Mouse (Mus musculus) hindbrain, embryonic 11.5 days (tissue): Measurements from ENCODE around the gene Vtcn1. TPM values are rescaled to one million over a fixed set of nuclear protein-coding genes. Genes with fewer than 3 reads are reported as not detected.

Source experiments
- ATAC-seq: fragments of 200-750 bp; cut with Nextera tagmentation; 2 replicates; pipeline ENCODE4 v1.8.0; 2017; ENCODE audit warnings: mild to moderate bottlenecking, moderate TSS enrichment, moderate library complexity; ENCODE audit not compliant: low FRiP score
- DNase-seq: peaks from one replicate; pipeline ENCODE4 v3.0.0-alpha.2; 2015; ENCODE audit warnings: low spot score
- H3K27ac ChIP-seq: fragments of 300-500 bp; sonication (generic); 2 replicates; pipeline ENCODE4 v1.5.1; 2014; ENCODE audit warnings: mild to moderate bottlenecking, low read depth, low read length
- H3K27me3 ChIP-seq: fragments of 300-500 bp; sonication (generic); 2 replicates; pipeline ENCODE4 v1.6.1; 2014; ENCODE audit warnings: mild to moderate bottlenecking, low read length, moderate library complexity, mixed read lengths; ENCODE audit not compliant: control insufficient read depth, insufficient read depth
- H3K36me3 ChIP-seq: fragments of 300-500 bp; sonication (generic); 2 replicates; pipeline ENCODE4 v1.6.1; 2014; ENCODE audit warnings: mild to moderate bottlenecking, low read length, moderate library complexity, mixed read lengths; ENCODE audit not compliant: control insufficient read depth, insufficient read depth
- H3K4me1 ChIP-seq: fragments of 300-500 bp; sonication (generic); replicated peaks from 2 replicates; pipeline ENCODE4 v1.6.1; 2014; ENCODE audit warnings: low read length, mixed read lengths; ENCODE audit not compliant: control insufficient read depth, insufficient read depth
- H3K4me2 ChIP-seq: fragments of 300-500 bp; sonication (generic); replicated peaks from 2 replicates; pipeline ENCODE4 v1.6.1; 2014; ENCODE audit warnings: mild to moderate bottlenecking, low read depth, low read length
- H3K4me3 ChIP-seq: fragments of 300-500 bp; sonication (generic); 2 replicates; pipeline ENCODE4 v1.5.1; 2014; ENCODE audit warnings: low read depth, low read length
- H3K9ac ChIP-seq: fragments of 300-500 bp; sonication (generic); 2 replicates; pipeline ENCODE4 v1.6.1; 2014; ENCODE audit warnings: low read depth, low read length
- H3K9me3 ChIP-seq: fragments of 300-500 bp; sonication (generic); 2 replicates; pipeline ENCODE4 v1.6.1; 2016; ENCODE audit warnings: low read length; ENCODE audit not compliant: control insufficient read depth
- WGBS: fragments of 180-500 bp; shearing (Covaris S2); extraction: QIAGEN DNeasy Blood & Tissue Kit; methylation state at CpG from one replicate; pipeline ENCODE4 v1.1.7; 2014; 5-methylcytosine and 5-hydroxymethylcytosine counted together
- polyA plus RNA-seq: library from polyadenylated mRNA; unstranded; fragments of >200 nt; fragmentation: Nextera tagmentation; extraction: Ambion mirVana; gene quantifications from 2 replicates; pipeline ENCODE4 v1.2.1, GENCODE M21; 2014

Gene Vtcn1
- polyA plus RNA-seq, 1 experiment from 2014 or later, result 0.19 TPM

GRCm38 (mm10) chr3:100821276-100821675, 4.0 kb upstream of the Vtcn1 start:
- ATAC-seq (peak; percentile 72), DNase-seq (peak; percentile 35)
- Histone ChIP-seq H3K4me1 (no peaks in the 10 kb centered on the region), H3K27ac (no peak overlapping the region), H3K27me3 (no peaks in the 10 kb centered on the region), H3K9me3 (no peaks in the 10 kb centered on the region), H3K4me3 (no peak overlapping the region), H3K9ac (no peak overlapping the region), H3K36me3 (no peaks in the 10 kb centered on the region), H3K4me2 (no peak overlapping the region)
- WGBS, result 60% methylated on average over 2 of the region's 2 CpGs

- H3K9ac ChIP-seq, result no peak overlapping the region
- DNase-seq, result no peak
- 84% methylated on average over 3 of the region's 3 CpGs for WGBS
- no peaks in the 10 kb centered on the region for H3K27me3 ChIP-seq
- H3K4me3 ChIP-seq, result no peak overlapping the region
- no peaks in the 10 kb centered on the region for H3K36me3 ChIP-seq
- no peak overlapping the region for H3K27ac ChIP-seq
- no peak for ATAC-seq
- no peak overlapping the region for H3K4me2 ChIP-seq
- H3K9me3 ChIP-seq, result no peaks in the 10 kb centered on the region
- H3K4me1 ChIP-seq, result no peaks in the 10 kb centered on the region
Measured at GRCm38 (mm10) chr3:100843784-100844183, 18.5 kb downstream of the Vtcn1 start.

- no peaks in the 10 kb centered on the region for H3K4me1 ChIP-seq
- no peak for ATAC-seq
Measured at GRCm38 (mm10) chr3:100844366-100844765, 19.1 kb downstream of the Vtcn1 start.

GRCm38 (mm10) chr3:100848348-100848747, 23.1 kb downstream of the Vtcn1 start:
- no peak overlapping the region for H3K9ac ChIP-seq
- H3K27ac ChIP-seq, result no peak overlapping the region
- H3K9me3 ChIP-seq, result no peaks in the 10 kb centered on the region
- ATAC-seq (no peak), DNase-seq (no peak)
- WGBS, result 87% methylated on average over 7 of the region's 7 CpGs
- no peak overlapping the region for H3K4me2 ChIP-seq
- no peaks in the 10 kb centered on the region for H3K27me3 ChIP-seq
- no peaks in the 10 kb centered on the region for H3K36me3 ChIP-seq
- H3K4me1 ChIP-seq, result no peaks in the 10 kb centered on the region
- no peak overlapping the region for H3K4me3 ChIP-seq

More at GRCm38 (mm10) chr3:100844366-100844765, 19.1 kb downstream of the Vtcn1 start:
- Histone ChIP-seq H3K9ac (no peak overlapping the region), H3K27ac (no peak overlapping the region), H3K27me3 (no peaks in the 10 kb centered on the region), H3K9me3 (no peaks in the 10 kb centered on the region), H3K4me2 (no peak overlapping the region), H3K36me3 (no peaks in the 10 kb centered on the region), H3K4me3 (no peak overlapping the region)
- 75% methylated on average over 5 of the region's 5 CpGs for WGBS
- no peak for DNase-seq

GRCm38 (mm10) chr3:100850468-100850867, 25.2 kb downstream of the Vtcn1 start:
- H3K4me1 ChIP-seq, result no peaks in the 10 kb centered on the region
- no peak overlapping the region for H3K9ac ChIP-seq
- no peak overlapping the region for H3K4me3 ChIP-seq
- ATAC-seq (no peak), DNase-seq (no peak)
- no peaks in the 10 kb centered on the region for H3K9me3 ChIP-seq
- no peak overlapping the region for H3K27ac ChIP-seq
- H3K27me3 ChIP-seq, result no peaks in the 10 kb centered on the region
- no peaks in the 10 kb centered on the region for H3K36me3 ChIP-seq
- WGBS, result 83% methylated on average over 6 of the region's 6 CpGs
- H3K4me2 ChIP-seq, result no peak overlapping the region

GRCm38 (mm10) chr3:100856050-100856815, 31.0 kb downstream of the Vtcn1 start:
- no peak for DNase-seq
- H3K9me3 ChIP-seq, result no peaks in the 10 kb centered on the region
- 51% methylated on average over 9 of the region's 9 CpGs for WGBS

GRCm38 (mm10) chr3:100857139-100857538, 31.9 kb downstream of the Vtcn1 start:
- no peak overlapping the region for H3K27ac ChIP-seq
- DNase-seq (no peak), ATAC-seq (no peak)
- no peaks in the 10 kb centered on the region for H3K4me1 ChIP-seq
- 91% methylated on average over 5 of the region's 5 CpGs for WGBS
- H3K27me3 ChIP-seq, result no peaks in the 10 kb centered on the region
- H3K9ac ChIP-seq, result no peak overlapping the region
- no peak overlapping the region for H3K4me3 ChIP-seq
- no peaks in the 10 kb centered on the region for H3K36me3 ChIP-seq
- H3K9me3 ChIP-seq, result no peaks in the 10 kb centered on the region
- H3K4me2 ChIP-seq, result no peak overlapping the region

More at GRCm38 (mm10) chr3:100856050-100856815, 31.0 kb downstream of the Vtcn1 start:
- H3K4me3 ChIP-seq, result no peak overlapping the region
- H3K9ac ChIP-seq, result no peak overlapping the region
- H3K27me3 ChIP-seq, result no peaks in the 10 kb centered on the region
- H3K4me2 ChIP-seq, result no peak overlapping the region
- no peaks in the 10 kb centered on the region for H3K4me1 ChIP-seq
- no peaks in the 10 kb centered on the region for H3K36me3 ChIP-seq
- H3K27ac ChIP-seq, result no peak overlapping the region
- ATAC-seq, result peak; percentile 51; the same call in 1 of the 2 replicates

- no peak for DNase-seq
- H3K4me3 ChIP-seq, result no peak overlapping the region
- 92% methylated on average over 5 of the region's 5 CpGs for WGBS
Measured at GRCm38 (mm10) chr3:100858334-100859002, 33.2 kb downstream of the Vtcn1 start.

More at GRCm38 (mm10) chr3:100858334-100859002, 33.2 kb downstream of the Vtcn1 start:
- no peak for ATAC-seq
- no peaks in the 10 kb centered on the region for H3K36me3 ChIP-seq
- H3K27me3 ChIP-seq, result no peaks in the 10 kb centered on the region
- H3K9me3 ChIP-seq, result no peaks in the 10 kb centered on the region
- H3K4me1 ChIP-seq, result no peaks in the 10 kb centered on the region
- H3K4me2 ChIP-seq, result no peak overlapping the region
- no peak overlapping the region for H3K9ac ChIP-seq
- no peak overlapping the region for H3K27ac ChIP-seq
